Mouse (Mus musculus) thymus, postnatal 14 days (tissue): ENCODE data around the gene Gpr155.
A peak's percentile ranks its signal among the peaks of the same experiment; 100 is the strongest.

Source experiments
- DNase-seq: peaks from one replicate; pipeline ENCODE4 v3.0.0; 2021

Gpr155 gene

DNA sequence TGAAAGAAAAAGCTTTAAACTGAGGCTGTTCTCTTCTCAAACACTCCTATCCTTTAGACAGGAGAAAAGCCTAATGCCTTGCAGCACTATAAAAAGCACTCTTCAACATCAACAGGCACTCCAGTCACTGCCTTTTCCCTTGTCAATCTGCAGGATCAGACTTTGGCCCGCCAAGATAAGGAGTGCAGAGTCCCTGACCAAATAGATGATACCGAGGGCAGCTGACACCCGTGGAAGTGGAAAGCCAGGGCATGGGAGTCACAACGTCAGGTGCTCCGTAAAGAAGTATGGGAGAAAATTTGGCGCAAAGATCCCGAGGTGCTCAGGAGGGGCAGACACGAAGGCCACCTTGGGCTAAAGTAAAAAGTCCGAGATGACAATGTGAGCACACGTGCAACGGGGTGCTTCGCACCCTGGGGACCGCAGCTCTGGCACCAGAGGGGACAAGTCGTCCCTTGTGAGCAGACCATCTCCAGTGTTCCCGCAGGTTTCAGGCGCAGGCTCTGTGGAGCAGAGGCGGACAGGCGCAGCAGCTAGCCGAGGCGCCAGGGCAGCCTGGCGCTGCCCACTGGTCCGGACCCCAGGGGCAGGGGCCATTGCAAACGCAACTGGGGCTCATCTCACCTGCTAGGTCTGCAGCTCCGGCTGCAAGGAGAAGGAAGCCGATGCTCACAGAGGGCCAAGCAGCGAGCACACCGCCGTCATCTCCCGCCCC, 574 bp downstream of the Gpr155 start:
- no peak for DNase-seq

GRCm38 (mm10) chr2:73385172-73385571, 1.2 kb downstream of the Gpr155 start:
- DNase-seq: peak; percentile 13

- DNase-seq: no peak
These were observed 5.9 kb downstream of the Gpr155 start for GRCm38 (mm10) chr2:73380298-73380975.

DNA sequence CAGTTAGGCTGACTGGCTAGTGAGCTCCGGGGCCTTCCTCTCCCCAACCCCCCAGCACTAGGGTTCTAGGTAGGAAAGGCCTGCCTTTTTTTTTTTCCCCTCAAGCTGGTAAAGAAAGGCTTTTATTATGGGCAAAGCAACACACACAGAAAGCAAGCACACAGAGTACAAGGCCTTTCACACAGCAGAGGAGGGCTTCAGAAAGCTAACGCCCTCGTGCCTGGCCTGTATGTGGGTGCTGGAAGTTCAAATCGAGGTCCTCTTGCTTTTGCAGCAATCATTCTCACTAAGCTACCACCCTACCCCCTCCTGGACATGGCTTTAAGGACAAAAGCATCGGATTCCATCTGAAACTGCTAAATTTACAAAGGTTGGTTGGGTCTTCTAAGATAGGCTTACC, 6.7 kb downstream of the Gpr155 start:
- DNase-seq: no peak

GRCm38 (mm10) chr2:73378326-73378725, 8.0 kb downstream of the Gpr155 start:
- no peak for DNase-seq

GRCm38 (mm10) chr2:73371530-73372335, 14.6 kb downstream of the Gpr155 start:
- DNase-seq: no peak

DNA sequence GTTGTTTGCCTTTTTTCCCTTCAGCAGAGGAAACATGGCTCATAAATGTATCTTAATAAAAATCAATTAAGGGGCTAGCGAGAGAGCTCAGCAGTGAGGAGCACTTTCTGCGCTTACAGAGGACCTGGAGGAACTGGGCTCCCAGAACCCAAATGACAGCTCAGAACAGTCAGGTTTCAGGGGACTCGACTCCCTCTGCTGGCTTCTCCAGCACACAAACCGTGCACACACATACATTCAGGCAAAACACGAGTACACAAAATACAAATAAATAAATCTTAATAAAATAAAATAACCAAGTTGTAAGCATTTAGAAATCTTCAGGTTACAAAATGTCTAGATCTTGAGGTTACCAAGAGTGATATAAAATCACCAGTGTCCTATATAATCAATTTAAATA, 22.9 kb downstream of the Gpr155 start:
- DNase-seq: no peak

- no peak for DNase-seq
These were observed 25.8 kb downstream of the Gpr155 start for GRCm38 (mm10) chr2:73360536-73360935.

DNA sequence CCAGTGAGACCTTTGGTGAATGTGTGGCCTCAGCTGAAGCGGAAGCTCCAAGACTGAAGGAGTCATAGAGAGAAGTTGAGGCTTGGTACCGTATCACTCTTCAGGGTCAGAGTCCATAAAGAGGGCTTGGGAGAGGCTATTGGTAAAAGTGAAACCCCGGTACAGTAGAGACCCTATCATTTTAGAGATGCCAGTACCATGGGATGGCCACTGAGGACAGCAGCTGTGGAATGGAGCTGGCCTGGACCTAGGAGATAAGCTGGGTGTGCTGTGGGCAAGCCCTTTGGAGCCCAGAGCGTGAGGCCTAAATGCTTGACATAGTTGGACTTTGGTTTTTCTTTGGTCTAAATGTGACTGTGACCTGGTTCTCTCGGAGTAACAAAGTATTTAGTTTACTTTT, 26.4 kb downstream of the Gpr155 start:
- no peak for DNase-seq

- no peak for DNase-seq
These were observed 29.4 kb downstream of the Gpr155 start for GRCm38 (mm10) chr2:73357004-73357403.

- no peak for DNase-seq
These were observed 34.4 kb downstream of the Gpr155 start for GRCm38 (mm10) chr2:73351927-73352374.

- no peak for DNase-seq
These were observed 34.9 kb downstream of the Gpr155 start for GRCm38 (mm10) chr2:73351496-73351895.

- DNase-seq: no peak
These were observed 38.2 kb downstream of the Gpr155 start for GRCm38 (mm10) chr2:73348221-73348620.

DNA sequence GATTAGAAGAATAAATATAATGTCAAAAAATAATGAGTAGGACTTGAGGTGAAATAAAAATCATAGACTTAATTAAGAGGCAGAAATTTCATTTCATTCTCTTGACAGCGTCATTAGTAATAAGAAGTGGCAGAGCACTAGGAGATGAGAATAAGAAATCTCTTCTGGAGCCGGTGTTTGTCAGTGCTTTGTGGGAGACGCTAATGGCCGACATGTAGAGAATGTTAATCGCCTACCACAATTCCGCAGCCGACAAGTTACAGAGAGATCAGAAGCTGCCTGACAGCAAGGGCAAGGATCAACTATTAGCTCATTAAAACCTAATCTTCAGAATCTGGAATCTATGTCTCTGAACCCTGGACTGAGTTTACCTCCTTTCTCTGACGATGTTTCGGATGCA, 38.6 kb downstream of the Gpr155 start:
- no peak for DNase-seq

DNA sequence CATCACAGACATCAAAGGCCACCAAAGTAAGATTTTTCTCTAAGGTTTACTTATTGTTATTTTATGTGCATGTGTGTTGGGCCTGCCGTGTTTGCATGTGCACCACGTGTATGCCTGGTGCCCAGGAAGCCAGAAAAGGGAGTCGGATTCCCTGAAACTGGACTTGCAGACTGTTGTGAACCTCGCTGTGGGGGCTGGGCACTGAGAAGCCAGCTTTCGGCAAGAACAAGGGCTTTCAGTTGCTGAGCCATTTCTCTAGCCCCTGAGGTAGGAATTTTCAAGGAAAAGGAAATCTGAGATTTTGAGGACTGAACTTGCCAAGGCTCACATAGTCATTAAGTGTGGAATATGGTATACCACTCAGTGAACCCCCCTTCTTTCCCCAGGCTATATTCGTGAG, 39.2 kb downstream of the Gpr155 start:
- DNase-seq: no peak

DNA sequence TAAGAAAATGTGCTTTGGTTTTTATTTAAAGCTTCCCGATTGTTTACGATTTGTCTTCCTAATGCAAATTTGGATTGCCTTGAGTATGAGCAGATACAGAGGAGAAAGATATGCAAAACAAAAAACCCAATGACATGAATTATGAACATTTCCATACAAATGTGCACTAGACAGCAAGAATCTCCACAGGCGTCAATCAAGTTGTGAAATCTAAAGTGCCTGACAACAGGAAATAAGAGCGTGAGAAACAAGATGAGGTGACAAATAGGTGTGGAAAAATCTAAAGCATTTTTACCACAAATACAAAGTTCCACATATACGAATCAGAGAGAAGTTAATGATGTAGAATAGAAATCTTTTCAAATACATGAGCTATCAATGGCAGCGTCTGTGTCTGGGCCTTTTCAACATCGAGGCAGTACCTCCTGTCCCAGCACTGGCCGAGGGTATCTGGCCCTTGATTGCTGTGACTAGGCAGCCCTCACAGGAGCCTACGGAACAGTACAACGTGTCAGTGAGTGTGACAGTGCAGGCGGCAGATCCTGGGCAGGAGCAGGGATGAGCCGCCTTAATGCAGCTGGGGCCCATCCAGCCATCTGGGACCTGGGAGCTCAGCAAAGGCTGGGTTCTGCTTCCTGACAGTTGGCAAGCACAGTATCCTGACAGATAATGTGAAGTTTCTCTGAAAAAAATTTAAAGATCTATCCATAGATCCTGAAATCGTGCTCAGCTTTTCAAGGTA, 39.9 kb downstream of the Gpr155 start:
- DNase-seq: no peak

DNA sequence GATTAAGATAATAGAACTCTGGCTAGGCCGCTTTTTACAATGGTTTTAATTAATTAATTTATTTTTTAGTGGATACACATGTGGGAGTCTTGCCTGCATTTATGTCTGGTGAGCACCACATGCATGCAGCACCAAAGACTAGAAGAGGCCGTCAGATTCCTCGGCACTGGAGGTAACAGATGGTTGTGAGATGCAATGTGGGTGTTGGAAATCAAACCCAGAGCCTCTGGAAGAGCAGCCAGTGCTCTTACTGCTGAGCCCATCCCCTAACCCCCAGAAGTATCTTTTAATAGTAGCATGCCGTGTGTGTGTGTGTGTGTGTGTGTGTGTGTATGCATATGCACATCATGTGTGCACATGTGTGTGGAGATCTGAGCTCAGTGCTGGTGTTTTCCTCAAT, 41.2 kb downstream of the Gpr155 start:
- DNase-seq: no peak

GRCm38 (mm10) chr2:73343701-73344100, 42.7 kb downstream of the Gpr155 start:
- no peak for DNase-seq

GRCm38 (mm10) chr2:73338415-73338814, 48.0 kb downstream of the Gpr155 start:
- no peak for DNase-seq

- DNase-seq: no peak
These were observed 50.4 kb downstream of the Gpr155 start for GRCm38 (mm10) chr2:73335949-73336348.

- no peak for DNase-seq
These were observed 60.5 kb downstream of the Gpr155 start for GRCm38 (mm10) chr2:73325871-73326270.

- DNase-seq: no peak
These were observed 63.4 kb downstream of the Gpr155 start for GRCm38 (mm10) chr2:73322991-73323390.

DNA sequence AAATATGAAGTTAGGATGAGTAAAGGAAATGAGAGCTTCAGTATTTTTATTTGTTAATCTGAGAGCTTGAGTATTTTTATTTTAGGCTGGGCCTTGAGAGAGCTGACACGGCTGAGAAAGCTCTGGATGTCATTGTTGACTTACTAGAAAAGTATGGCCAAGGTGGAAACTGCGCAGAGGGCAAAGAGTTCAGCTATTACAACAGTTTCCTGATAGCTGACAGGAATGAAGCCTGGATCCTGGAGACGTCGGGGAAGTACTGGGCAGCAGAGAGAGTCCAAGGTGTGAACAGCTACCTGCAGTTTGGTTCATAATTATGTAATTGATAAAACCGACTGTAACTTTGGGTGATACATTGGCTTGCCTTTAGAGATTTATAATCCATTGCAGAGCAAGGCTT, 67.2 kb downstream of the Gpr155 start:
- no peak for DNase-seq
